Mouse (Mus musculus) intestine, embryonic 16.5 days (tissue): ENCODE measurements around the gene Mettl27. TPM values are rescaled to one million over a fixed set of nuclear protein-coding genes. Genes with fewer than 3 reads are reported as not detected.

Experiments
- ATAC-seq: fragments of 200-750 bp; cut with Nextera tagmentation; 2 replicates; pipeline ENCODE4 v1.8.0; 2017; ENCODE audit warnings: moderate TSS enrichment, moderate library complexity
- H3K27ac ChIP-seq: fragments of 300-500 bp; sonication (generic); 2 replicates; pipeline ENCODE4 v1.5.1; 2014; ENCODE audit warnings: mild to moderate bottlenecking, low read length
- H3K27me3 ChIP-seq: fragments of 300-500 bp; sonication (generic); replicated peaks from 2 replicates; pipeline ENCODE4 v1.6.1; 2014; ENCODE audit warnings: low read length, control low read depth, mixed read lengths; ENCODE audit not compliant: control insufficient read depth, insufficient read depth
- H3K36me3 ChIP-seq: fragments of 300-500 bp; sonication (generic); 2 replicates; pipeline ENCODE4 v1.6.1; 2014; ENCODE audit warnings: low read length, control low read depth; ENCODE audit not compliant: control insufficient read depth, insufficient read depth
- H3K4me1 ChIP-seq: fragments of 300-500 bp; sonication (generic); 2 replicates; pipeline ENCODE4 v1.6.1; 2014; ENCODE audit warnings: low read length, control low read depth, mixed read lengths; ENCODE audit not compliant: control insufficient read depth, insufficient read depth
- H3K4me2 ChIP-seq: fragments of 300-500 bp; sonication (generic); 2 replicates; pipeline ENCODE4 v1.6.1; 2014; ENCODE audit warnings: low read depth, low read length, control low read depth
- H3K4me3 ChIP-seq: fragments of 300-500 bp; sonication (generic); 2 replicates; pipeline ENCODE4 v1.5.1; 2014; ENCODE audit warnings: mild to moderate bottlenecking, low read length
- H3K9ac ChIP-seq: fragments of 300-500 bp; sonication (generic); 2 replicates; pipeline ENCODE4 v1.6.1; 2014; ENCODE audit warnings: low read depth, low read length
- H3K9me3 ChIP-seq: fragments of 300-500 bp; sonication (generic); 2 replicates; pipeline ENCODE4 v1.6.1; 2016; ENCODE audit warnings: low read length, control low read depth; ENCODE audit not compliant: control insufficient read depth
- WGBS: fragments of 180-500 bp; shearing (Covaris S2); extraction: QIAGEN DNeasy Blood & Tissue Kit; methylation state at CpG from one replicate; pipeline ENCODE4 v1.1.7; 2014; 5-methylcytosine and 5-hydroxymethylcytosine counted together
- polyA plus RNA-seq: library from polyadenylated mRNA; unstranded; fragments of >200 nt; fragmentation: Nextera tagmentation; extraction: Ambion mirVana; gene quantifications from 2 replicates; pipeline ENCODE4 v1.2.1, GENCODE M21; 2015

The Mettl27 gene
- polyA plus RNA-seq, 1 experiment from 2014 or later, result 27.2 TPM

DNA sequence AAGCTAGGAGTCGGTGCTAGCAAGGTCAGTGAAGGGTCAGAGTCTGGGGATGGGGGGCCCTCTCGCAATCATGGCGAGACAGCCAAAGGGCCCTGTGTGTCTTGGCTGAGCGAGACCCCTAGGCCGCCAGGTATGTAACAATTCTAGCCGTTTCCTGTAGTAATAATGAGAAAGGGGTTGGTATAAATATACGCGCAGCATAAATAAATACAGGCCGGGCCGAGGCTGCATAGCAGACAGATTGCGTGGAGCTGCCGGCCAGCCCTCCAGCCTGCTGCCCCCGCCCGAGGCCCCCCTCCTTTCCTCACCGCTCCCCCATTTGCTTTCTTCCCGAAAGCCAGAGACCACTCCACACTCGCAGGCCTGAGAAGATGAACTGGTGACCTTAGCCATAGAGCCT is 34.6 kb upstream of the Mettl27 start:
- Histone ChIP-seq H3K27me3 (no peaks in the 10 kb centered on the region), H3K36me3 (no peaks in the 10 kb centered on the region), H3K4me2 (no peak overlapping the region), H3K4me3 (no peak overlapping the region), H3K27ac (peak overlapping the region; percentile 23; the same call in 1 of the 2 replicates), H3K9me3 (no peaks in the 10 kb centered on the region), H3K9ac (peak overlapping the region; percentile 54; the same call in 1 of the 2 replicates), H3K4me1 (peaks cover 13% of the 10 kb centered on the region)
- 39% methylated on average over 17 of the region's 17 CpGs for WGBS
- 0 out of 2 replicates have a peak, but pooled peaks have one; percentile 27 for ATAC-seq

DNA sequence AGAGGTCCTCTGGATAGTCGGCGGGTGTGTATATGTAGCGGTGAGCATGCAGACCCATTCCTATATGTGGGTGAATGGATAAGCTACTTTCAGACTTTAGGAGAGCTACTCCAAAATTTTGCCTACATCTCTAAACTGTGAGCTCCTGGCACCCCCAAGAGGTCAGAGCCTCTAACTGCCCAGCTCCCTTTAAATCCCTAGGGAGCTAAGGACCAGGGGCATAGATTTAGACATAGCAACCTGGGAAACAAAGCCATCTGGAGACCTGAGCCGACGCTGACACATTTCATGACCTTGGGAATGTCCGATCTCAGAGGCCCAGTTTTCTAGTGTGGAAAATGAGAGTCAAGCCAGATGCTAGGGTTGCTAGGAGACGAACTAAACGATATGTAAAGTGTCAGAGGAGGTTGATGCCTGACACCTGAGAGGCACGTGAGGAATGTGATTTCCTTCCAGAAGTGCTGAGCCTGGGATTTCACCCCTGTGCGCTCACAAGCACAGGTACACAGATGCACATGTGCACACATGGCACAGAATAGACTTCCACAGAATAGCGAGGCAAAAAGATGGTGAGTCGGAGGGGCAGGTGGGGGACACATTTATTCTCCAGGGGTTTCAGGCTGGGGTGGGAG is 31.0 kb upstream of the Mettl27 start:
- no peak overlapping the region for H3K4me3 ChIP-seq
- no peak overlapping the region for H3K9ac ChIP-seq
- H3K4me2 ChIP-seq, result no peak overlapping the region
- peaks cover 13% of the 10 kb centered on the region for H3K4me1 ChIP-seq
- no peaks in the 10 kb centered on the region for H3K27me3 ChIP-seq
- peak; percentile 65 for ATAC-seq
- no peaks in the 10 kb centered on the region for H3K36me3 ChIP-seq
- 33% methylated on average over 12 of the region's 12 CpGs for WGBS
- no peaks in the 10 kb centered on the region for H3K9me3 ChIP-seq
- no peak overlapping the region for H3K27ac ChIP-seq

DNA sequence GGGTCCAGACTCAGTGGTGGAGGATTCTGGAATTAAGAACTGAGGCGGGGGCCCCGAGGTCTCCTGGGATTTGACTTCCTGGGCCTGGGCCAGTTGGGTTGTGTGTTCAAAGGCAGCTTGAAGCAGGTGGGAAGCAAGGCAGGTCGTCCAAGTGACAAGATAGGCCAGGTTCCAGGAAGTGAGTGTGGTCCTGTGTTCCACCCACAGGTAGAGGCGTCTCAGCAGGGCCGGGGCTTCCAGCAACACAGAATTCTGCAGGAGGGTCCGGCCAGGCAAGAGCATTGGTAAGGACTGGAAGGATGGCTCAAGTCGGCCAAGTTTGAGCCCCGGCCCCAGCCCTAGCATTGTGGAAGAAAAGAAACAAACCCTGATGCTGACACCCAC is 30.5 kb upstream of the Mettl27 start:
- H3K9me3 ChIP-seq, result no peaks in the 10 kb centered on the region
- H3K4me3 ChIP-seq, result no peak overlapping the region
- H3K9ac ChIP-seq, result no peak overlapping the region
- peaks cover 13% of the 10 kb centered on the region for H3K4me1 ChIP-seq
- no peak overlapping the region for H3K4me2 ChIP-seq
- WGBS, result 69% methylated on average over 8 of the region's 8 CpGs
- no peaks in the 10 kb centered on the region for H3K27me3 ChIP-seq
- no peak for ATAC-seq
- no peaks in the 10 kb centered on the region for H3K36me3 ChIP-seq
- no peak overlapping the region for H3K27ac ChIP-seq

DNA sequence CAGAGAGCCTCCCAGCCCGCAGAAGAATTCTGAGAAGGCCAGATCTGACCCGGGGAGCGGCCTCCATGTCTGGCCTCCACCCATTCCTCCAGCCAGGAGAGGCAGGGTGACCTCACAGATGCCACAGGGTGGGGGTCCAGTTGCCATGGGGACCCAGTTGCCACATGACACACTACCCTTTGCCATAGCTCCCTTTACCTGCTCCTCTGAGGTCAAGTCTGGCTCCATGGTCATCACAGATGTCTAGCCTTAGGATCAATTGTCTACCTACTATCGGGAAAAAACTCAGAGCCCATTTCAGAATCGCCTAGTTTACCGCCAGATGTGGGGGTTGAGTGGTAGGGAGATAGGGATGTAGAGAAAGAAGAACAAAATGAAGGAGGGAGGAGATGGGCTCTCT is 25.5 kb upstream of the Mettl27 start, which contains the start of gene Tmem270:
Gene Tmem270 (minus strand): TSS at position 101 of the 400 bp plus-strand sequence.
- no peaks in the 10 kb centered on the region for H3K4me1 ChIP-seq
- no peak for ATAC-seq
- H3K4me2 ChIP-seq, result no peak within 1 kb of the TSS
- no peak within 1 kb of the TSS for H3K4me3 ChIP-seq
- no peaks in the 10 kb centered on the region for H3K27me3 ChIP-seq
- peak within 1 kb of the TSS; percentile 44; the same call in 1 of the 2 replicates for H3K27ac ChIP-seq
- WGBS, result 81% methylated on average over 6 of the region's 6 CpGs
- no peaks in the 10 kb centered on the region for H3K9me3 ChIP-seq
- H3K36me3 ChIP-seq, result no peaks in the 10 kb centered on the region
- H3K9ac ChIP-seq, result no peak within 1 kb of the TSS

DNA sequence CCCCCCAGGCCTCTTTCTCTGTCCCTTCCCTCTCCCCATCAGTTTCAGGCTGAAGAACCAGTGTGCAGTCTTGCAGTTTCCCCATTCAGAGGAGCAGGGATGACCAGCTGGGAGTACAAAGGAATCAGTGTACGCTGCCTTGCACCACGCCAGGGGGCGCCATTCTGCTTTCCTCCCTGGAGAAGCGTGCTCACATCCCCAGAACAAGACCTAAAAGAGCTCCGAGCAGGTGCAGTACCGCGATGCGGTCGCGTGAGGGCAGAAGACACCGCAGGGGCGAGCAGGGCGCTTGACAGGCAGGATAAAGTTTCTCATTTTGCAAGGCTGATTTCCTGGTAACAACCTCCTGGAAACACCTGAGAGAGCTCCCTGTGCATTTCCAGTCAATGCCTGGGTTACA is 25.0 kb upstream of the Mettl27 start:
- 1% methylated on average over 13 of the region's 13 CpGs for WGBS
- Histone ChIP-seq H3K9ac (no peak overlapping the region), H3K4me2 (no peak overlapping the region), H3K9me3 (no peaks in the 10 kb centered on the region), H3K4me1 (no peaks in the 10 kb centered on the region), H3K4me3 (no peak overlapping the region), H3K36me3 (no peaks in the 10 kb centered on the region), H3K27ac (peak overlapping the region; percentile 44; the same call in 1 of the 2 replicates), H3K27me3 (no peaks in the 10 kb centered on the region)
- ATAC-seq, result peak; percentile 92

DNA sequence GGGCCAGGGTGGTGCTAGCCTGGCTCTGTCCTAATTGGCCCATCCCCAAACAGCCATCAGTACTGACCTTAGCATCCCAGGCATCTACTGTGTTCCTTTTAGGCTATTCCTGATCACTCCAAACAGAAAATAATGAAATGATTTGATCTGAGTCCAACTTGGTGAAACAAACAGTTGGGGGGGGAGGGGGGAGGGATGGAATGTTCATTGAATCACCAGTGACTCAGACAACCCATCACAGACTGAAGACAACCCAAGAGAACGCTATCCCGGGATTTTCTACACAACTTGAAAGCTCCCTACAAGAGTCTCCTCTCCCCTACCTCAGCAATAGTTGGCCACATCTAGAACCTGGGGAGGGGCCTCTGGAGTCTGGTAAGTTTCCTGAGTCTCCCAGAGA is 20.3 kb upstream of the Mettl27 start:
- Histone ChIP-seq H3K27ac (no peak overlapping the region), H3K9me3 (no peaks in the 10 kb centered on the region), H3K4me1 (no peaks in the 10 kb centered on the region), H3K36me3 (no peaks in the 10 kb centered on the region), H3K4me3 (no peak overlapping the region), H3K4me2 (no peak overlapping the region), H3K9ac (no peak overlapping the region), H3K27me3 (no peaks in the 10 kb centered on the region)
- no peak for ATAC-seq
- 85% methylated on average over 2 of the region's 2 CpGs for WGBS

DNA sequence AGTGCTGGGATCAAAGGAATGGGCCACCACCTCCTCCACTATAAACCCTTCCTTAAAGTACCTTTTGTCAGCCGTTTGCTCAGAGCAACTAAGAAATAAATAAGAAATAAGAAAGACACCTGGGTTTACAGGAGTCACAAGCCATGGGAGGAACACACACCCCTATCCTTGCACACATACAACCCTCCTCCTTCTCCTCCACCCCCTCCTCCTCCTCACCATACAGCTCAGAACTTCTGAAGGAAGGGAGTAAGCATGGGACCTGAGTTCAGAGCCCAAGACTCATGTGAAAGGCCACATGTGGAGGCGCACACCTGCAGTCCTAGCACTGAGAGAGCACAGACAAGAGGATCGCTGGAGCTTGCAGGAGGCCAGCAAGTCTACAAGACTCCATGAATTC is 18.8 kb upstream of the Mettl27 start:
- Histone ChIP-seq H3K4me2 (no peak overlapping the region), H3K27ac (no peak overlapping the region), H3K27me3 (no peaks in the 10 kb centered on the region), H3K36me3 (no peaks in the 10 kb centered on the region), H3K4me1 (no peaks in the 10 kb centered on the region), H3K9ac (no peak overlapping the region), H3K4me3 (no peak overlapping the region), H3K9me3 (no peaks in the 10 kb centered on the region)
- no peak for ATAC-seq
- 78% methylated on average over 3 of the region's 3 CpGs for WGBS

DNA sequence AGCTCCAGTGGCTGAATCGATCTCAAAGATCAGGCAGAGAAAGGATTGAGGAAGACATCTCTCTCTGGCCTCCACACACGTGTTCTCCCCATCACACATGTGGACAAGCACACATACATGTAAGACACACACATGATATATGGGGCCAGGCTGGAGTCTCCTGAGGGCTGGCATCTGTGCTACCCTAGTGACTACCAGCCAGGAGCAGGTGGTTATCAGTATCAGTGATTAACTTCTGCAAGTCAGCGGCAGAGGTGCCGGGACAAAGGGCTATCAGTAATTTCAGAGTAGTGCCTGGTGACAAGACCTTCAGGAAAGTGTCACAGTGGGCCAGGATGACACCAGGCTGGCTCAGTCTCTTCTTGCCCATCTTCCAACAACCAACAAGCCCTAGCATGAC is 18.4 kb upstream of the Mettl27 start:
- peak; percentile 65 for ATAC-seq
- Histone ChIP-seq H3K4me3 (no peak overlapping the region), H3K9me3 (no peaks in the 10 kb centered on the region), H3K27me3 (no peaks in the 10 kb centered on the region), H3K36me3 (no peaks in the 10 kb centered on the region), H3K4me1 (no peaks in the 10 kb centered on the region), H3K27ac (no peak overlapping the region), H3K9ac (no peak overlapping the region), H3K4me2 (no peak overlapping the region)
- WGBS, result 81% methylated on average over 4 of the region's 4 CpGs

DNA sequence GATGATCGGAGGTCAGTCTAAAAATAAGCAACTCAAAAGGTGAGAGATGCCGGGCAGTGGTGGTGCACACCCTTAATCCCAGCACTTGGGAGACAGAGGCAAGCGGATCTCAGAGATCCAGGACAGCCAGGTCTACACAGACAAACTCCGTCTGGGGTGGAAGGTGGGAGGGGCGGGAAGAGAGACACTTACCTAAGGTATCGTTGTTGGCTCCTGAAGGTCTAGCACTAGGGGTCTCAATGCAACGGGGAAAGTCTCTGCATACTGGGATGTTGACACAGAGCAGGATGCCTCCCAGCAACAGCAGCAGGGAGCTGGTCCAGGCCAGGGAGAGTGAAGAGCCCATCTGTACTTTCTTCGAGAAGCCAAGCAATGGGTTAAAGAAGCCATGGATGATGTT is 17.7 kb upstream of the Mettl27 start:
- Histone ChIP-seq H3K4me2 (no peak overlapping the region), H3K36me3 (no peaks in the 10 kb centered on the region), H3K4me1 (no peaks in the 10 kb centered on the region), H3K9me3 (no peaks in the 10 kb centered on the region), H3K9ac (no peak overlapping the region), H3K4me3 (no peak overlapping the region), H3K27ac (no peak overlapping the region), H3K27me3 (no peaks in the 10 kb centered on the region)
- no peak for ATAC-seq
- 77% methylated on average over 8 of the region's 8 CpGs for WGBS

DNA sequence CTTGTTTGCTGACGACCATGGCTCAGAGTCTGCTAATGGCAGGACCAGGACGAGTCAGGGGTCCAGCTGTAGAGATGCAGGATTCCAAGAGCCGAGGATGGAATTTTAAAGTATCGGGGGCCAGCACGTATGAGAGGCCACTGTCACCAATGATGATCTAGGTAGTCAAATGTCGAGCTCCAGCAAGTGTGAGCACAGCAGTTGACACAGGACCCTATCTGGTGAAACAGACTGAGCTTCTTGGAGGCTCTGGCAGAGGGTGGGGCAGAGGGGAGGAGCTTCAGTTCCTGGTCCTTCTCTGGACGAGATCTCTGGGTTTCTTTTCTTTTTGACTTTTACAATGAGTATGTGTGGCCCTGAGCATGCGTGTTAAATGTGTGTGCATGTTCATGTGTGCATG is 16.9 kb upstream of the Mettl27 start, which contains the start of gene Cldn13:
Gene Cldn13 (minus strand): TSS at position 216 of the 400 bp plus-strand sequence.
- no peak within 1 kb of the TSS for H3K27ac ChIP-seq
- H3K9me3 ChIP-seq, result no peaks in the 10 kb centered on the region
- no peak within 1 kb of the TSS for H3K4me3 ChIP-seq
- no peaks in the 10 kb centered on the region for H3K4me1 ChIP-seq
- no peak within 1 kb of the TSS for H3K4me2 ChIP-seq
- no peaks in the 10 kb centered on the region for H3K36me3 ChIP-seq
- WGBS, result 75% methylated on average over 8 of the region's 8 CpGs
- peak; percentile 49; the same call in 1 of the 2 replicates for ATAC-seq
- no peaks in the 10 kb centered on the region for H3K27me3 ChIP-seq
- H3K9ac ChIP-seq, result no peak within 1 kb of the TSS
